Comparison of ENCODE assay signal across 8 mouse cellular contexts in the genomic region with DNA sequence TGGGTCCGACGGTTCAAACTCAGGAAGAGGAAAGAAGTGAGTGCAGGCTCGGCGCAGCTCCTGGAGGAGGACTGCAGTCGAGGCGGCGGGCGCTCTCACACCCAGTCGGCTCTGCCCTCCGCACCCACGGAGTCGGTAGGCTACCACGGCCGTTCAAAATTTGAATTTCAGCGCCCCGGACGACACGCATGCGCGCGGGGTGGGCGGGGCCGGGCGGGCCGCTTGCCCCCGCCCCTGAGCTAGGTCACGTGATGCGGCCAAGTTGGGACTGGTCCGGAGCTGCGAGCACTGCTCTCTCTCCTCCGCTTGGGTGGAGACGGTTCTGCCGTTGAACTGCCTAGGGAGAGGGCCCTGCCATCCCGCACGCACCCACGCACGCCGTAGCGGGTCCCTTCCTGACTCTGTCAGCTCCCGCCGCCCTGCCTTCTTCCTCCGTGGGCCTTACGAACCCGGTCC. TPM values are rescaled to one million over a fixed set of nuclear protein-coding genes. Genes with fewer than 3 reads are reported as not detected.
DNase-seq lines count a peak whose midpoint lies in the region; ATAC-seq and TF ChIP-seq lines count a peak whose summit lies in the region.

Anln (minus strand) TSS at position 168 of the 456 bp plus-strand sequence.

- peak; percentile 95 for ATAC-seq in forebrain, embryonic 16.5 days
- ATAC-seq in neural tube, embryonic 14.5 days (ENCODE audit: low read depth) = peak; percentile 96

- H3K4me3 ChIP-seq in MEL (ENCODE audit: control insufficient read depth in 1 of 2, insufficient read depth in 1 of 2, low read depth in 2 of 2, low read length in 2 of 2) = peak within 1 kb of the TSS; percentile 73 to 75
- H3K4me3 ChIP-seq in forebrain, embryonic 16.5 days (replicated peaks; ENCODE audit: low read length) = peak within 1 kb of the TSS; percentile 83
- H3K4me3 ChIP-seq in neural tube, embryonic 14.5 days (ENCODE audit: low read depth, low read length) = peak within 1 kb of the TSS; percentile 63

- DNase-seq in MEL (ENCODE audit: low read depth, low spot score) = peak; percentile 100
- peak; percentile 87 to 88 for DNase-seq in cerebellum, adult 18-20 months
- peak; percentile 94 for DNase-seq in heart, postnatal 36 days
- DNase-seq in layer of hippocampus, adult 18-20 months (ENCODE audit: low spot score in 2 of 2) = peak; percentile 70 to 85
- peak; percentile 89 to 91 for DNase-seq in lung, adult 18-20 months
- DNase-seq in testis, postnatal 10 days (ENCODE audit: low spot score) = peak; percentile 98

- TF ChIP-seq RAD21 in MEL (IDR thresholded peaks at IDR 0.05; ENCODE audit: low read depth, low read length) = no peak

- H3K36me3 ChIP-seq in MEL (ENCODE audit: control insufficient read depth in 1 of 2, insufficient read depth in 2 of 2, low read length in 2 of 2) = peaks cover 29 to 40% of the 10 kb centered on the region in 2 experiments
- H3K36me3 ChIP-seq in forebrain, embryonic 16.5 days (ENCODE audit: control insufficient read depth, insufficient read depth) = no peaks in the 10 kb centered on the region
- no peaks in the 10 kb centered on the region for H3K36me3 ChIP-seq in neural tube, embryonic 14.5 days (ENCODE audit: control insufficient read depth, insufficient read depth, low read length)

- TF ChIP-seq CTCF in MEL (IDR thresholded peaks at IDR 0.05 in 2 of 3, conservative IDR thresholded peaks at IDR 0.05 in 1 of 3; ENCODE audit: control insufficient read depth in 1 of 3, insufficient read depth in 1 of 3, low read depth in 2 of 3, low read length in 3 of 3, poor library complexity in 1 of 3, severe bottlenecking in 1 of 3) = no peak

- WGBS in forebrain, embryonic 16.5 days = 0% methylated on average over 41 of the region's 44 CpGs
- WGBS in neural tube, embryonic 14.5 days = under 1% methylated on average over 44 of the region's 44 CpGs

- H3K27me3 ChIP-seq in MEL (ENCODE audit: control insufficient read depth in 1 of 2, insufficient read depth in 2 of 2, low read length in 2 of 2) = no peaks in the 10 kb centered on the region
- H3K27me3 ChIP-seq in forebrain, embryonic 16.5 days (replicated peaks; ENCODE audit: control insufficient read depth, insufficient read depth, low read length) = no peaks in the 10 kb centered on the region
- H3K27me3 ChIP-seq in neural tube, embryonic 14.5 days (ENCODE audit: control insufficient read depth, insufficient read depth, low read length) = no peaks in the 10 kb centered on the region

- intact Hi-C loops in heart, postnatal 36 days (cut with DNase I) = loop anchor here (2.0 to 5.0 kb wide), 3 partner anchors 20 to 157 kb away; no protein-coding TSS in a partner anchor

- peak in 1 of 2 experiments; percentile 99; a peak in 2 of 4 replicates for TF ChIP-seq POLR2A in MEL (IDR thresholded peaks at IDR 0.05; ENCODE audit: control insufficient read depth in 1 of 2, insufficient read depth in 1 of 2, low read depth in 1 of 2, low read length in 2 of 2, poor library complexity in 1 of 2)

- H3K27ac ChIP-seq in MEL (ENCODE audit: control insufficient read depth, low read depth, low read length) = peak within 1 kb of the TSS; percentile 90
- H3K27ac ChIP-seq in forebrain, embryonic 16.5 days (ENCODE audit: low read length) = peak within 1 kb of the TSS; percentile 72
- H3K27ac ChIP-seq in neural tube, embryonic 14.5 days (ENCODE audit: low read depth, low read length) = peak within 1 kb of the TSS; percentile 74

- peaks cover 20 to 35% of the 10 kb centered on the region in 2 experiments for H3K4me1 ChIP-seq in MEL (ENCODE audit: control insufficient read depth in 1 of 2, insufficient read depth in 2 of 2, low read length in 2 of 2)
- H3K4me1 ChIP-seq in forebrain, embryonic 16.5 days (replicated peaks; ENCODE audit: control insufficient read depth, insufficient read depth, low read length) = peaks cover 11% of the 10 kb centered on the region
- H3K4me1 ChIP-seq in neural tube, embryonic 14.5 days (ENCODE audit: control insufficient read depth, insufficient read depth, low read length) = 0 out of 2 replicates have a peak, but pooled peaks cover 7% of the 10 kb centered on the region

- H3K9me3 ChIP-seq in MEL (replicated peaks; ENCODE audit: insufficient read depth, low read length) = no peaks in the 10 kb centered on the region
- no peaks in the 10 kb centered on the region for H3K9me3 ChIP-seq in forebrain, embryonic 16.5 days (ENCODE audit: control insufficient read depth, low read length)
- H3K9me3 ChIP-seq in neural tube, embryonic 14.5 days (ENCODE audit: control insufficient read depth, low read length) = no peaks in the 10 kb centered on the region

- H3K4me2 ChIP-seq in forebrain, embryonic 16.5 days (ENCODE audit: low read length) = peak within 1 kb of the TSS; percentile 88
- H3K4me2 ChIP-seq in neural tube, embryonic 14.5 days (ENCODE audit: low read depth, low read length) = peak within 1 kb of the TSS; percentile 62

- H3K9ac ChIP-seq in MEL (ENCODE audit: control insufficient read depth, low read depth, low read length, poor library complexity, severe bottlenecking) = peak within 1 kb of the TSS; percentile 81
- peak within 1 kb of the TSS; percentile 90 for H3K9ac ChIP-seq in forebrain, embryonic 16.5 days (replicated peaks; ENCODE audit: low read depth, low read length)
- peak within 1 kb of the TSS; percentile 82 for H3K9ac ChIP-seq in neural tube, embryonic 14.5 days (replicated peaks; ENCODE audit: low read depth, low read length)

- no peak for TF ChIP-seq EP300 in MEL (IDR thresholded peaks at IDR 0.05; ENCODE audit: low read depth in 1 of 2, low read length in 2 of 2)

- H3K79me2 ChIP-seq in MEL (ENCODE audit: control insufficient read depth, insufficient read depth, low read length, poor library complexity) = peaks cover 46% of the 10 kb centered on the region

TF ChIP-seq in MEL, 35 proteins besides CTCF, POLR2A, EP300 and RAD21:
- TF ChIP-seq POLR2AphosphoS5 (IDR thresholded peaks at IDR 0.05; ENCODE audit: borderline replicate concordance, low read depth, low read length) (peak; percentile 94), NRF1 (IDR thresholded peaks at IDR 0.05; ENCODE audit: insufficient read depth, low read depth, low read length, poor library complexity, severe bottlenecking) (no peak)

RNA-seq across cellular contexts. Expression of gene Anln, which starts in this region (rescaled TPM):
- 93.3 and 105 TPM in 2 replicates for total RNA-seq in MEL (2012; rRNA removed)
- polyA plus RNA-seq in MEL (2012; ENCODE audit: insufficient read depth in 1 of 2, insufficient read length in 2 of 2, low read depth in 1 of 2, low replicate concordance in 2 of 2, missing spikeins in 1 of 2) = 100 to 1,000 TPM in 1 of 2 experiments, 10 to 100 TPM in 1; 93.3 to 114 TPM
- polyA plus RNA-seq in forebrain, embryonic 16.5 days (2015; fragmentation: Nextera tagmentation; extraction: Ambion mirVana) = 10.6 and 14.3 TPM in 2 replicates
- 1 to 10 TPM; 1.6 to 2.1 TPM for total RNA-seq in heart, postnatal 36 days (2021)
- 10 to 100 TPM; 34.9 to 36.4 TPM for total RNA-seq in layer of hippocampus, adult 18-20 months (2021)
- polyA plus RNA-seq in neural tube, embryonic 14.5 days (2014; fragmentation: Nextera tagmentation; extraction: Ambion mirVana) = 2.3 and 5.3 TPM in 2 replicates

Comparison
In these comparisons a context has a peak if more than half of its experiments do, and no peak if none do; other contexts are left out.
1. Peak in every context shown above with its lines: DNase-seq, ATAC-seq, H3K4me3 ChIP-seq and H3K27ac ChIP-seq.
2. RNA of gene Anln (total RNA-seq): 93.3 to 105 TPM in MEL and 34.9 to 36.4 TPM in layer of hippocampus, adult 18-20 months; 1.6 to 2.1 TPM in heart, postnatal 36 days; every median in the first group is over 10 times any median in the second.